Mouse (Mus musculus) lung, adult 2 months (tissue): ENCODE measurements around the gene Snapc3.

Experiments used
- CTCF ChIP-seq: fragments of 200-500 bp; IDR thresholded peaks from 2 replicates; pipeline ENCODE4 v1.5.1; 2011; ENCODE audit warnings: mild to moderate bottlenecking, low read length, control low read depth; ENCODE audit not compliant: insufficient read depth
- POLR2A ChIP-seq: fragments of 200-500 bp; IDR thresholded peaks from 2 replicates; pipeline ENCODE4 v1.6.1; 2011; ENCODE audit warnings: low read depth, mild to moderate bottlenecking, control low read depth, low read length, borderline replicate concordance; ENCODE audit errors: extremely low read depth

DNA sequence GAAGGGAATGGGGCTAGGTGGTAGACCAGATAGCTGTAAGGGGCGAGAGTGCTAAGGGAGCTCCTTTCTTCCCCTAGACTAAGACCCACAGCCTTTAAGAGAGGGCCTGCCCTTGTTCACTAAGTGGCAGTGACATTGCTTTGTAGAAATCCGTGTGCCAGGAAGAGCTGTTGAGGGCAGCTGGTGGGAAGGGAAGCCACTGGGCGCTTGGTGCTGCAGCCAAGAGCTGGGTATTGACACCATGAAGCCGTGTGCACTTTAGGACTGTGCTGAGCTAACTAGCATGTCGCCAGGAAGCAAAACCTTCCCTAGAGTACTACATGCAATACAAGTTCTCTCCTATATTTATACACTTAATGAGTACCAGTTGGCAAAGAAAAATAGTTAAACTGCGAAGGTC is 6.1 kb downstream of the Snapc3 start:
- no peak for TF ChIP-seq POLR2A
- TF ChIP-seq CTCF, result no peak
